Mouse (Mus musculus) layer of hippocampus, postnatal 36 days (tissue): ENCODE data around the gene Morc2a. TPM values are rescaled to one million over a fixed set of nuclear protein-coding genes. Genes with fewer than 3 reads are reported as not detected.

Experiments
- DNase-seq, 2 experiments: peaks; one replicate each; pipeline ENCODE4 v3.0.0; 2022
- total RNA-seq, 2 experiments: library from RNA; stranded (reverse); gene quantifications; 2 replicates each; pipeline ENCODE4 v1.2.3; 2021

The Morc2a gene
- total RNA-seq, 2 experiments from 2014 or later: 44.3 to 47.4 TPM

- no peak for DNase-seq
Observed at GRCm38 (mm10) chr11:3735715-3736114, 86.7 kb downstream of the Morc2a start.

- DNase-seq: no peak
Observed at GRCm38 (mm10) chr11:3738778-3739177, 89.8 kb downstream of the Morc2a start.

Other genes starting within 250 kb of the Morc2a start
- gene Limk2, start 240.0 kb upstream of the Morc2a start, total RNA-seq: 10 to 100 TPM; 95.5 to 98.4 TPM
- gene Rnf185, start 196.8 kb upstream of the Morc2a start, total RNA-seq: 10 to 100 TPM; 25.6 to 27.4 TPM
- gene Pla2g3, start 160.9 kb upstream of the Morc2a start, total RNA-seq: 1 to 10 TPM; 1.4 to 2.5 TPM
- gene Inpp5j, start 144.4 kb upstream of the Morc2a start, total RNA-seq: 10 to 100 TPM; 73.7 to 95.8 TPM
- 100 to 1,000 TPM; 187 to 193 TPM for gene Selenom, start 134.5 kb upstream of the Morc2a start, total RNA-seq
- 10 to 100 TPM in 1 of 2 experiments, 1 to 10 TPM in 1; 7.0 to 11.8 TPM for gene Smtn, start 108.6 kb upstream of the Morc2a start, total RNA-seq
- gene Osbp2, start 214.7 kb downstream of the Morc2a start, total RNA-seq: 10 to 100 TPM; 75.7 to 80.7 TPM
- gene 4921536K21Rik, start 245.9 kb downstream of the Morc2a start, total RNA-seq: under 1 TPM; 0.55 to 0.56 TPM
- gene Dusp18, start 246.0 kb downstream of the Morc2a start, total RNA-seq: 10 to 100 TPM; 24.1 to 26.7 TPM